Mouse (Mus musculus): Measurements from ENCODE around the gene Slc35f3. TPM values are rescaled to one million over a fixed set of nuclear protein-coding genes. Genes with fewer than 3 reads are reported as not detected.

Slc35f3 gene
- polyA plus RNA-seq, 1 experiment from 2014 or later: 1.2 TPM

DNA sequence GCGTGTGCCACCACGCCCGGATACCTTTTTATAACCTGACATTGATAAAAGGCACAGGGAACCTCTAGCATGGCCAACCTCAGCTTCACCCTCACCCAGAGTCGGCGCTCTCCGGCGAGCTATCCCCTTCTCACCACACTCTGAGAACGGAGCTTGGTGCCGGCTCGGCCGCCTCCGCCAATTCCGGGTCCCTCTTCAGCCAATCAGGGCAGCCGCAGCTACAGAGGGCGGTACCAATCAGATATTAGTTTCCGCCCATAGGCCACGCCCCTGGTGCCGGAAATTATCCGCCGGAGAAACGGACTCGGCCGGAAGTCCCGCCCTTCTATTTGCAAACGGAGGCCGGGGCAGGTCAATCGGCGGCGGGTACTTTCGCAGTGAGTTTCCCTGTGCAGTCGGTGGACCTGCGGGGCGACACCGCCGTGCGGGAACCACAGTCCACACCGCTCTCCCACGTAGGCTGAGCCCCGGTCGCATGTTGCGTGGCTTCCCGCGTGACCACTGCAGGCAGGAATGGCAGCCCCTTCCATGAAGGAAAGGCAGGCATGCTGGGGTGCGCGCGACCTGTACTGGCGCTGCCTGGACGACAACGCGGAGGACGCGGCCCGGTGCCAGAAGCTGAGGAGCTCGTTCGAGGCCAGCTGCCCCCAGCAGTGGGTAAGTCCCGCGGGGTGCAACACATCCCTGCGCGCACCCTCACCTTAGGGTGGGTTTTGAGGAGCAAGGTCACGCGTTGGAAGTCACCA, 124.0 kb downstream of the Slc35f3 start, which contains the start of gene Coa6:
Gene Coa6, plus strand, starts transcription at position 342 of the 746 bp plus-strand sequence.
- peak; percentile 99 for ATAC-seq
- WGBS: under 1% methylated on average over 61 of the region's 61 CpGs
- Histone ChIP-seq H3K9ac (replicated peaks; ENCODE audit: low read depth, low read length) (peak within 1 kb of the TSS; percentile 80), H3K27me3 (replicated peaks; ENCODE audit: control insufficient read depth, insufficient read depth, low read length) (no peaks in the 10 kb centered on the region), H3K27ac (ENCODE audit: low read length) (peak within 1 kb of the TSS; percentile 62), H3K4me3 (replicated peaks; ENCODE audit: low read length) (peak within 1 kb of the TSS; percentile 83), H3K4me1 (replicated peaks; ENCODE audit: control insufficient read depth, insufficient read depth, low read length) (peaks cover 12% of the 10 kb centered on the region), H3K4me2 (ENCODE audit: low read length) (peak within 1 kb of the TSS; percentile 89), H3K36me3 (ENCODE audit: control insufficient read depth, insufficient read depth) (peaks cover 18% of the 10 kb centered on the region), H3K9me3 (ENCODE audit: control insufficient read depth, low read length) (no peaks in the 10 kb centered on the region)

DNA sequence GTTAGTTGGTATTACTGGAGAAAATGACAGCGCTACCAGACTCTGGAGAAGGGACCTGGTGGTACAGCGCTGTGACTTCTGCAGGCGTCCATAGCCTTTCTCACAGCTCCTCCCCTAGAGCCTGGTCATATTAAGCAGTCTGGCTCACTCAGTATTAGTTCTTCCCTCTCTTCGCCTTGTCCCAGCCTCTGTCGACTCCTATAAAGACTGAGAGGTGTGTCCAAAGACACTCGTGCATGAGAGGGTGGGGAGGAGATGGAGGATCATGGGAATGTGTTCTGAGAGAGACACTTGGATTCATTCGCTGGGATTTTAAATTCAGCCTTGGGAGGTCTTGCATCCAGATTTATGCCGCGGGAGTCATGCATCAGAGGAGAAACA, 124.6 kb downstream of the Slc35f3 start:
- Histone ChIP-seq H3K27me3 (replicated peaks; ENCODE audit: control insufficient read depth, insufficient read depth, low read length) (no peaks in the 10 kb centered on the region), H3K9ac (replicated peaks; ENCODE audit: low read depth, low read length) (peak overlapping the region; percentile 80)
- ATAC-seq: peak; percentile 36

DNA sequence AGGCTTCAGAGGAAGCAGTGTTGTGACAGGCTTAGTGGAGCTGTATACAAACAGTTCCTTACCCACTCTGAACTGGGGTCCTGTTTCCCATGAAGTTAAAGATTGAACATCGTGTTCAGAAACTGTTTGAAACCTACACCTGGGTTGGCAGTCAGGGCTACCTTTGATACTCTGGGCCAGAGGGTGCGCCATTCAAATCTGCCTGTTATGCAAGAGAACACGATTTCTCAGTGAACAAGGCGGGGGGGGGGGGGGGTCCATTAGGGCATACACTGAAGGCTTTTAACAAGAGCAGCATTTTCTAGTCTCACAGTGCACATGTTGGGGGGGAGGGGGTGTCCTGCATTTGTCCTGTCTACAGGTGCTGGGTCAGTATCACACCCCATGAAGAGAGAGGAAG, 125.8 kb downstream of the Slc35f3 start:
- Histone ChIP-seq H3K9ac (replicated peaks; ENCODE audit: low read depth, low read length) (no peak overlapping the region), H3K4me3 (replicated peaks; ENCODE audit: low read length) (no peak overlapping the region), H3K27me3 (replicated peaks; ENCODE audit: control insufficient read depth, insufficient read depth, low read length) (no peaks in the 10 kb centered on the region), H3K4me2 (ENCODE audit: low read length) (no peak overlapping the region), H3K4me1 (replicated peaks; ENCODE audit: control insufficient read depth, insufficient read depth, low read length) (peaks cover 12% of the 10 kb centered on the region), H3K36me3 (ENCODE audit: control insufficient read depth, insufficient read depth) (peaks cover 34% of the 10 kb centered on the region), H3K9me3 (ENCODE audit: control insufficient read depth, low read length) (no peaks in the 10 kb centered on the region), H3K27ac (ENCODE audit: low read length) (no peak overlapping the region)
- WGBS: 85% methylated on average over 4 of the region's 4 CpGs
- no peak for ATAC-seq

More for the DNA sequence above, 124.6 kb downstream of the Slc35f3 start:
- H3K9me3 ChIP-seq (ENCODE audit: control insufficient read depth, low read length): no peaks in the 10 kb centered on the region
- H3K4me2 ChIP-seq (ENCODE audit: low read length): peak overlapping the region; percentile 89
- peaks cover 12% of the 10 kb centered on the region for H3K4me1 ChIP-seq (replicated peaks; ENCODE audit: control insufficient read depth, insufficient read depth, low read length)
- H3K4me3 ChIP-seq (replicated peaks; ENCODE audit: low read length): peak overlapping the region; percentile 83
- WGBS: 5% methylated on average over 9 of the region's 9 CpGs
- peak overlapping the region; percentile 62 for H3K27ac ChIP-seq (ENCODE audit: low read length)
- H3K36me3 ChIP-seq (ENCODE audit: control insufficient read depth, insufficient read depth): peaks cover 23% of the 10 kb centered on the region

DNA sequence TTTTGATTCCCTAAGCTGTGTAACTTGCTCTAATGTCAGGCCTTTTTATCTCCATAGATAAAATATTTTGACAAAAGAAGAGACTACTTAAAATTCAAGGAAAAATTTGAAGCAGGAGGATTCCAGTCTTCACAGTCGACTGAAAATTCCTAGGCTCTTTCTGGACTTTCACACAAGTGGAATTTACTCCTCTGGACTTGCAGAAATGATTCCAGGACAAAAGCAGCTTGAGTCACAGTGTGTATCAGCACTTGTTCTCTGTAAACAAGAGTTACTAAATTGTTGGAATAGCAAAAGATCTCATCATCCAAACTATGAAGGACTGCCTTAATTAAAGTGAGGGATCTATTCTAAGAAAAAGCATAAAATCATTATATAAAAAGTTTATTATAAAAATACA, 126.6 kb downstream of the Slc35f3 start:
- WGBS: 72% methylated on average over 1 of the region's 1 CpGs
- H3K27me3 ChIP-seq (replicated peaks; ENCODE audit: control insufficient read depth, insufficient read depth, low read length): no peaks in the 10 kb centered on the region
- H3K9ac ChIP-seq (replicated peaks; ENCODE audit: low read depth, low read length): no peak overlapping the region
- H3K4me2 ChIP-seq (ENCODE audit: low read length): no peak overlapping the region
- no peaks in the 10 kb centered on the region for H3K9me3 ChIP-seq (ENCODE audit: control insufficient read depth, low read length)
- no peak overlapping the region for H3K27ac ChIP-seq (ENCODE audit: low read length)
- H3K4me3 ChIP-seq (replicated peaks; ENCODE audit: low read length): no peak overlapping the region
- no peak for ATAC-seq
- H3K36me3 ChIP-seq (ENCODE audit: control insufficient read depth, insufficient read depth): peaks cover 35% of the 10 kb centered on the region
- peaks cover 12% of the 10 kb centered on the region for H3K4me1 ChIP-seq (replicated peaks; ENCODE audit: control insufficient read depth, insufficient read depth, low read length)

DNA sequence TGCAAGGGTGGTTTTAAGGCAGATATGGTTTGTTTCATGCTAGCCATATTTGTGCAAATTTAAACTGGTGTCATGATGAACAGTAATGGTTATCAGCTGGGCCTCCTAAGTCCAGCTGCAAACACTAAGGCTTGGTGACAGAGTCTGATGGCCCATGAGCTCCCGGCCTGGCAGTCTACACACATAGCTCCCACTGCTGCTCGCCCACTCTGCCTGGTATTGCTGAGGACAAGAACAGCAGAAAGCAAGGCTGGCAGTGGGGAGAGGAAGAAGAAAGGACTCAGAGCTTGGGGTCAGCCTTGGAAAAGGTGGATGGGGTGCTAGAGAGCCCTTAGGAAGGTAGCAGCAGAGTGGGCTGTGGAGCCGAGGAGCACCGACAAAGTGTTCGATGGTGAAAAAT, 131.3 kb downstream of the Slc35f3 start:
- WGBS: 94% methylated on average over 5 of the region's 5 CpGs
- ATAC-seq: no peak

DNA sequence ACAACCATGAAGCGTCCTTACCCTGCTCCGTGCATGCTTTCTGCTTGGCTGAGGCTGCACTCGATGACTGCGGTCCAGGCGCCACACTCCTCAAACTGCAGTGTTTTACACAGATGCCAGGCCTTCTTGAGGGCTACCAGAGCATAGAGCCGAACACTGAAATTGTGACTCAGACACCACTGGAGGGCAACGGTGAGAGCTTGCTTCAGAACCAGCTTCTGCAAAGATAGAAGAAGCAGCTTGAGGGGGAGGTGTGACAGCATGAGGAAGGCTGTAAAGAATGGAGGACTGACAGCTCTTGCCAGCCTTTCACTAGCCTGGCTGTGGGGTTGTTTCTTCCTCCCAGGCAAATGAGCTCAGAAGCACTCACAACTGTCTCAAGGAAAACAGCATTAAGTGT, 135.5 kb downstream of the Slc35f3 start:
- no peaks in the 10 kb centered on the region for H3K27me3 ChIP-seq (replicated peaks; ENCODE audit: control insufficient read depth, insufficient read depth, low read length)
- ATAC-seq: no peak
- 87% methylated on average over 7 of the region's 7 CpGs for WGBS
- H3K4me1 ChIP-seq (replicated peaks; ENCODE audit: control insufficient read depth, insufficient read depth, low read length): no peaks in the 10 kb centered on the region
- no peak overlapping the region for H3K4me2 ChIP-seq (ENCODE audit: low read length)
- no peak overlapping the region for H3K4me3 ChIP-seq (replicated peaks; ENCODE audit: low read length)
- no peak overlapping the region for H3K27ac ChIP-seq (ENCODE audit: low read length)
- H3K9me3 ChIP-seq (ENCODE audit: control insufficient read depth, low read length): no peaks in the 10 kb centered on the region
- peaks cover 16% of the 10 kb centered on the region for H3K36me3 ChIP-seq (ENCODE audit: control insufficient read depth, insufficient read depth)
- H3K9ac ChIP-seq (replicated peaks; ENCODE audit: low read depth, low read length): no peak overlapping the region

More for the DNA sequence above, 131.3 kb downstream of the Slc35f3 start:
- no peak overlapping the region for H3K4me3 ChIP-seq (replicated peaks; ENCODE audit: low read length)
- H3K4me2 ChIP-seq (ENCODE audit: low read length): no peak overlapping the region
- H3K9ac ChIP-seq (replicated peaks; ENCODE audit: low read depth, low read length): no peak overlapping the region
- peaks cover 35% of the 10 kb centered on the region for H3K36me3 ChIP-seq (ENCODE audit: control insufficient read depth, insufficient read depth)
- no peaks in the 10 kb centered on the region for H3K4me1 ChIP-seq (replicated peaks; ENCODE audit: control insufficient read depth, insufficient read depth, low read length)
- no peaks in the 10 kb centered on the region for H3K27me3 ChIP-seq (replicated peaks; ENCODE audit: control insufficient read depth, insufficient read depth, low read length)
- no peak overlapping the region for H3K27ac ChIP-seq (ENCODE audit: low read length)
- no peaks in the 10 kb centered on the region for H3K9me3 ChIP-seq (ENCODE audit: control insufficient read depth, low read length)

DNA sequence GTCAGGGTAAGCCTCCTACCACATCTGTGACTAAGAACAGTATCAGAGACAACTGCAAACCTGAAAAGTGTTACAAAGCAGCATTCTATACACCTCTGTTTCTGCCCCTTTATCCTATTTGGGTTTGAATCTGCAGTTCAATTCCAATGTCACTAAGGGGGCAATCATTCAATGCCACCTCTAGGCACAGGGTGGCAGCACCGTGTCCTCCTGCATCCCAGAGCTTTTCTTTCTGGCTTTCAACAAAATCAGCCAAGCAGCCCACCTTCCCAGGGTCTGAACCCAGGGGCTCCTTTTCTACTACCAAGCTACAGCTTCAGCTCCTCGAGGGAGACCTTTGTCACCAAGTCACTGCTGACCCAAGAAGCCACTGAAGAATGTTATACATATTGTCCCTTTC, 140.6 kb downstream of the Slc35f3 start:
- H3K9ac ChIP-seq (replicated peaks; ENCODE audit: low read depth, low read length): no peak overlapping the region
- H3K36me3 ChIP-seq (ENCODE audit: control insufficient read depth, insufficient read depth): peaks cover 25% of the 10 kb centered on the region
- WGBS: 73% methylated on average over 2 of the region's 2 CpGs
- H3K4me3 ChIP-seq (replicated peaks; ENCODE audit: low read length): no peak overlapping the region
- H3K9me3 ChIP-seq (ENCODE audit: control insufficient read depth, low read length): no peaks in the 10 kb centered on the region
- H3K27me3 ChIP-seq (replicated peaks; ENCODE audit: control insufficient read depth, insufficient read depth, low read length): no peaks in the 10 kb centered on the region
- no peak overlapping the region for H3K27ac ChIP-seq (ENCODE audit: low read length)
- ATAC-seq: no peak
- no peaks in the 10 kb centered on the region for H3K4me1 ChIP-seq (replicated peaks; ENCODE audit: control insufficient read depth, insufficient read depth, low read length)
- no peak overlapping the region for H3K4me2 ChIP-seq (ENCODE audit: low read length)

Other genes with a start within 250 kb of the Slc35f3 start
- gene Coa6, start 124.0 kb downstream of the Slc35f3 start, polyA plus RNA-seq (2015; fragmentation: Nextera tagmentation; extraction: Ambion mirVana): 43.2 and 44.0 TPM in 2 replicates
- gene Tarbp1, start 176.5 kb downstream of the Slc35f3 start, polyA plus RNA-seq (2015; fragmentation: Nextera tagmentation; extraction: Ambion mirVana): 1.8 TPM in 2 replicates

All from forebrain, embryonic 16.5 days (tissue).